Mouse (Mus musculus) liver, postnatal 0 days (tissue): ENCODE data around the gene Hnrnpll.

Experiments
- CTCF ChIP-seq: sonication (generic); IDR thresholded peaks from 2 replicates; pipeline ENCODE4 v1.5.1; 2016; ENCODE audit warnings: antibody characterized with exemption, low read depth
- EP300 ChIP-seq: IDR thresholded peaks from 2 replicates; pipeline ENCODE4 v1.6.1; 2016; ENCODE audit warnings: antibody characterized with exemption, low read depth, mild to moderate bottlenecking

DNA sequence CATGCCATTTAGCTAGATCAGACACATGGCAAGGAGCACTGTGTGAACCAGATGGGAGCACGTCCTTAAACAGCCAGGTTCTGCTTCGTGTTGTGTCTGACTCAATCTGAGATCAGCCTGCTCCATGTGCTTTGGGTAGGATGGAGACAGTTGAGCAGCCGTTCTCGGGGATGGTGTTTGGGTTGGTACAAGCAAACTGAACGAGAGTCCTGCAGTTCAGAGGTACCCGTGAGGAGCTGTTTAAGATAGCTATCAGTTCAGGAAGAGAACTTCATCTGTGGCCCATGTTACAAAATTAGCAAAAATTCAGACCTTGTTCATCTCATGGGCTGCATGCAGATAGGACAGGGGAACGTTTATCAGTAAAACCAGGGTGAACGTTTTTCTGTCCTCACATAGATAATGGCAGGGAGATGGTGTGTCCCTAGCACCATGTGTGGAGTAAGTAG, 47.7 kb downstream of the Hnrnpll start:
- TF ChIP-seq EP300 (peak; percentile 92), CTCF (no peak)
